Comparison of ENCODE assay signal across 17 mouse cellular contexts in genomic region chr1:169695356-169695755, GRCm38 (mm10).
"Had no signal": no experiment of that assay in that cellular context is flagged by ENCODE, and none has a peak within 500 bp of the region (broad histone marks: within the 10 kb centered on the region; RNA-seq: fewer than 3 reads in every experiment).

No protein-coding gene starts in this region.

- H3K4me3 ChIP-seq: kidney, embryonic 15.5 days; liver, embryonic 13.5 days; neural tube, embryonic 13.5 days had no signal

- H3K4me1 ChIP-seq: kidney, embryonic 15.5 days; liver, embryonic 13.5 days had no signal

- H3K27ac ChIP-seq: kidney, embryonic 15.5 days; liver, embryonic 13.5 days; neural tube, embryonic 13.5 days; stomach, postnatal 0 days had no signal

- DNase-seq: kidney, adult 11 months; kidney, adult 8-10 months; kidney, postnatal 10 days; kidney, postnatal 36 days; layer of hippocampus, adult 9-11 months; liver, embryonic 13.5 days; lung, adult 2 months; lung, postnatal 14 days; lung, postnatal 4 days; midbrain, embryonic 14.5 days; right cerebral cortex, postnatal 4 days; thymus, adult 2 months; thymus, postnatal 14 days; thymus, postnatal 4 days had no signal
